ENCODE assay signal across 13 mouse cellular contexts in genomic region chr1:88624376-88624775, GRCm38 (mm10).
"Had no signal": no experiment of that assay in that cellular context is flagged by ENCODE, and none has a peak within 500 bp of the region (broad histone marks: within the 10 kb centered on the region; RNA-seq: fewer than 3 reads in every experiment).

No protein-coding gene starts in this region.

- ATAC-seq: intestine, embryonic 16.5 days; liver, embryonic 12.5 days; midbrain, embryonic 13.5 days had no signal

- H3K9ac ChIP-seq: limb, embryonic 15.5 days; liver, embryonic 12.5 days; lung, embryonic 15.5 days; midbrain, embryonic 13.5 days; neural tube, embryonic 15.5 days had no signal

- H3K9me3 ChIP-seq: limb, embryonic 15.5 days; liver, embryonic 12.5 days; lung, embryonic 15.5 days; midbrain, embryonic 13.5 days; neural tube, embryonic 15.5 days had no signal

- H3K27me3 ChIP-seq: limb, embryonic 15.5 days; liver, embryonic 12.5 days; lung, embryonic 15.5 days; midbrain, embryonic 13.5 days; neural tube, embryonic 15.5 days had no signal

- H3K4me1 ChIP-seq: limb, embryonic 15.5 days had no signal

- DNase-seq: kidney, adult 8-10 months; layer of hippocampus, postnatal 36 days; right cerebral cortex, adult 18-20 months; right cerebral cortex, postnatal 25 days; spleen, adult 18-20 months had no signal

- H3K27ac ChIP-seq: kidney, postnatal 0 days; limb, embryonic 15.5 days; liver, embryonic 12.5 days; lung, embryonic 15.5 days had no signal

- H3K4me2 ChIP-seq: limb, embryonic 15.5 days; liver, embryonic 12.5 days; lung, embryonic 15.5 days; midbrain, embryonic 13.5 days; neural tube, embryonic 15.5 days had no signal

- H3K36me3 ChIP-seq: limb, embryonic 15.5 days; liver, embryonic 12.5 days; lung, embryonic 15.5 days; midbrain, embryonic 13.5 days; neural tube, embryonic 15.5 days had no signal

- H3K4me3 ChIP-seq: limb, embryonic 15.5 days; liver, embryonic 12.5 days; lung, embryonic 15.5 days; midbrain, embryonic 13.5 days; myocyte; neural tube, embryonic 15.5 days had no signal
